Mouse (Mus musculus): Measurements from ENCODE around the gene Crip1.

Gene Crip1

DNA sequence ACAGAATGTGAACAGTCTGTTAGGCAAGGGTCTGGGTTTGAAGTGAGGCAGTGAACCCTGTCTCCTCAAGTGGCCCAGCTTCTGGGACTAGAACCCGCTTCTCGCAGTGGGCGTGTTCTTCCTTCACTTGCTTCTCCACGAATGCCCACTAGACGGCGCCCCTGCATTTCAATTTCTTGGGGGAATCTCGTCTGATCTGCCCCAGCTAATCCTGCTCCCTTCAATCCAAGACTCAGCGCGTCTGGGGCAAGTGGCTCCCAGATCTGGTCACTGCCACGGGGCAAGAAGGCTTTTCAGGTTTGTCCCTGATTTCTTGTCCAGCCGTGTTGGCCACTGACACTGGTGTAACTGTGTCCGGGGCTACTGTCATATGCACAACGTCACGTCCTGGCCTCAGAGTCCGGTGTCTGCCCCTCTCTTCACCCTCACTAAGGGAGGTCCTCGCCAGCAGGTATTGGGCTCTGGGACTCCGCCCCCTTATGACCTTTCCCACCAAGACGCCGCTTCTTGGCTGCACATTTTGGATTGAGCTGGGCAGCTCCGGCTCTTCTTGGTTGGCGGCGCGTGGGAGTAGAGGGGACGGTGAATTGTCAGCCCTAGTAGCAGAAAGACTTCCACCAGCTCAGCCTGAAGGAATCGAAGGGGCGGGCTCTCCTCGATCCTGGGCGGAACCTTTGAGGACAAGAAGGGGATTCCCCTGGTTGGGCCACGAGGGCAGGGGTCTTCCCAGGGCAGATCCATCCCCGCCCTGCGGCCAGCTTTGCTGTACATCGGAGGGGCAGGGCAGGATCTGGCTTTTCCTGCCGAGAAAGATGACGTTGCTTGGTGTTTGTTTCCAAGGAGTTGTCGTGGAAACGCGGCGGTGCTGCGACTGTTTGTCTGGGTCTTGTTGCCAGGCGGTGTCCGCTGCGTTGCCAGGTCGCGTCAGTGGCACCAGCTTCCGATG, at the start of gene Crip1:
Gene Crip1, plus strand, starts transcription at position 205 of the 946 bp plus-strand sequence.
- DNase-seq (ENCODE audit: extremely low spot score, low spot score), result peak; percentile 83

DNA sequence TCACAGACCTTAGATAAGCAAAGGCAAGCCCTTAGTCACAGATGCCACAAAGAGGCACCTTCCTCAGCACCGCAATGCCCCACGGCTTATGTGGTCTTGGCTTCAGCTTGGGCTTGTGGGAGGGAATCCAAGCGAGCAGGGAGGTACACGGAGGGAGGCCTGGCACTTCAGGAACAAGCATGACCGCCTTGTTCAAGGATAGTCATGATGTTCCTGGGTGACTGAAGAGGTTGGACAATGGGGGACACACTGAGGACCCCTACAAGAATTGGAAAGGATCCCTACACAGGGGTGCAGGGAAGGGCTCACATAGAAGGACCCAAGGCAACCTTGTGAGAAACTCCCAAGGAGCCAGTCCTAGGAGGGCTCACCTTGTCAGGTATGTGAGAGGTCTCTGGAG, 49.1 kb upstream of the Crip1 start:
- no peak for DNase-seq (ENCODE audit: extremely low spot score, low spot score)

DNA sequence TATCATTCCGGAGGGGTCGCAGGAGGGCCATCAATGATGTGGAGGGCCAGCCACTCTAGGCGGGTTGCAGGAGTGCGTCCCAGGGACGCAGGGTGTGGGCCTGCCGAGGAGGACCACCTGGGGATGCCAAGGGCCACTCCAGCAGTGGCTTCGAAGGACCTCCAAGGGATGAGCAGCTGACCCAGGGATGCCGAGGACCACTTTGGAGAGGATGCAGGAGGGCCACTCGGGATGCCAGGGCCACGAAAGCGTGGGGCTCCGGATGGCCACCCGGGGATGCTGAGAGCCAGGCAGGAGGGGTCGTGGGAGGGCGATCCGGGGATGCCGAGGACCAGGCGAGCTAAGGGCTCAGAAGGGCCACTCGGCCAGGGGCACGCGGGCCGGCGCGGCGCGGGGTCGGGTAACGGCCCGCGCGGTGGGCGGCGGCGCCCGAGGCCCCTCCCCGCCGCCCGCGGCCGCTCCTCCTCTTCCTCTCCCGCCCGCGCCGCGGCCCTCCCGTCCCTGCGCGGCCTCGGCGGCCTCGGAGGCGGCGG, 48.3 kb upstream of the Crip1 start, which contains the start of gene Mta1:
Gene Mta1, plus strand, starts transcription at position 530 of the 533 bp plus-strand sequence.
- peak; percentile 79 for DNase-seq (ENCODE audit: extremely low spot score, low spot score)

DNA sequence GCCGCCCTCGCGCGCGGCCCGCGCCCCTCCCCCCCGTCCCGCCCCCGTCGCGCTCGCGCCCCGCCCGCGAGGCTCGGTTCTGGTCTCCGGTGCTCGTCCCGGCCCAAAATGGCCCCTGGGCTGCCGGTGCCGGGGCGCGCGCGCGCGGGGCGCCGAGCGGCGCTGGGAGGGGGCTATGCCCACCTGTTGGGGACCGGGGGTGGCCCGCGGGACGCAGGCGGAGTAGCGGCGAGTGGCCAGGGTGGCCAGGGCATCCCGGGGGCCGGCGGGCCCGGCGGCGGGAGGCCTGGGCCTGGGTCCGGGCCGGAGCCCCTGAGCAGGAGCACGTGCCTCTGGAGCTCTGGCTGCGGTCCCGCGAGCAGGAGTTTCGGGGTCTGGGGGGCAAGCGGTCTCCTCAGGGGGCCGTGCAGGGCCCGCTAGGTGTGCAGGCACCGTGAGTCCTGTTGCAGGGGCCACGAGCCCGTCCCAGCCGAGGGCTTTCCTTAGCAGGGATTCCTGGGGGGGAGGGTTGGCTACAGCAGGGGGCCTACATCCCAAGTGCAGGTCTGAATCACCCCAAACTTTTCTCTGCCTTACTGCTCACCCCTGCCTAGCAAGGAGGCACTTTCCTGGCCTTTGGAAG, 47.5 kb upstream of the Crip1 start:
- DNase-seq (ENCODE audit: extremely low spot score, low spot score), result peak; percentile 62

DNA sequence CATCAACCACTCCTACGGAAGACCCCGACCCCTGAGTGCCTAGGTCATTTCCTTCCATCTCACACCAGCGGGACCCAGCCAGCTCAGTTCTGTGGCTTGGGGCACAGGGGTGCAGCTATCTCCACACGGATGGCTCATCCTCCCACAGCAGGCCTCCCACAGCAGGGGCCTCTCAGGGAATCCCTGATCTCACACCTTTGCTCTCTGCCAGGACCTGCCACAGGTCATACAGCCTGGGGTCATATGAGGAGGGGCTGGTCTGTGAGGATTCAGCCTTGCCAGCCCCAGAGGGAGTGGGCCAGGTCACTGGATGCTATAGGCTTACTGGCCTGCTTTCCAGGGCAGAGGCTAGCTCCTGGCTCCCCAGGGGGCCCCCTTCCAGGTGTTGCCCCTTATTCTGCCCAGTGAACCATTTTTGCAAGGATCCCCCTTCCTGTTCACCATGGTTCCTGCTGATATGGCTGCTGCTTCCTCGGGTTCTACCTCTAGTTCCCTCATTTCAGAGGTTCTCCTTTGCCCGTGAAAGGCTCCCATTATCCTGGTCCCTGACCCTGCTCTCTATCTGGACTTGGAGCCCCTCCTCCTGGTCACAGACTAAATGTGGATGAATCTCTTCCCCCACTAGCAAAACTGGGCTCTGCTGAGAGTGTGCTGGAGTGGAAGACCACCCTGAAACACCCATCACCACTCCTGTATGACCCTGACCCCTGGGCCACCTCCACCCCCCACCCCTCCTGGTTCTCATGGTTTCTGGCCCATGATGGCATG, 46.5 kb upstream of the Crip1 start:
- no peak for DNase-seq (ENCODE audit: extremely low spot score, low spot score)

DNA sequence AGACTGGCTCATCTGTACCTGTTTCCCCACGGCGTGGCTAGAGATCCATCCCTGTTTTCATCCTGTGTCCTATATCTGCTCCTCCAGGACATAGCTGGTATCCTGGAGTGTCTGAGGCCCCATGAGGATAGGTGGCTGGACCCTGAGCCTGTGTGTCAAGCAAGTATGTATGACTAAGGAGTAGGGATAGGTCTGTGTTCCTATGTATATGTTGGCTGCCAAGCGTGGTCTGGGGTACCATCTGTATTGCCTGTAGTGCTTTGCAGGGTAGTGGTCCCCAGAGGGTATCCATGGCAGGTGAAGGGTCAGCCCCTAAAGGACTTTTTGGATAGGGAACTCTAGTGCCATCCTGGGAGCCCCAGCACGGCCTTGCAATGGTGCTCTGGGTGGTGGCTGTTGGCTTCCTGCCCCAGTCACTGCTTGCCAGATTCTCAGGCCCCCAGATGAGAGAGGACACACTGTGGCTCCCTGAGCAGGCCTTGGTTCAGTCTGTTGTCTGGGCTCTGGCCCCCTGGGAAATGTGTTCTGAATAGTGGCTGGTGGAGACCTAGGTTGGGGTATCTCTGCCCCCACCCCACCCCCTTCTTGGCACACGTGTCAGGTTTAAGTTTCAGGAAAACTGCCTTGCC, 45.6 kb upstream of the Crip1 start:
- DNase-seq (ENCODE audit: extremely low spot score, low spot score), result no peak

DNA sequence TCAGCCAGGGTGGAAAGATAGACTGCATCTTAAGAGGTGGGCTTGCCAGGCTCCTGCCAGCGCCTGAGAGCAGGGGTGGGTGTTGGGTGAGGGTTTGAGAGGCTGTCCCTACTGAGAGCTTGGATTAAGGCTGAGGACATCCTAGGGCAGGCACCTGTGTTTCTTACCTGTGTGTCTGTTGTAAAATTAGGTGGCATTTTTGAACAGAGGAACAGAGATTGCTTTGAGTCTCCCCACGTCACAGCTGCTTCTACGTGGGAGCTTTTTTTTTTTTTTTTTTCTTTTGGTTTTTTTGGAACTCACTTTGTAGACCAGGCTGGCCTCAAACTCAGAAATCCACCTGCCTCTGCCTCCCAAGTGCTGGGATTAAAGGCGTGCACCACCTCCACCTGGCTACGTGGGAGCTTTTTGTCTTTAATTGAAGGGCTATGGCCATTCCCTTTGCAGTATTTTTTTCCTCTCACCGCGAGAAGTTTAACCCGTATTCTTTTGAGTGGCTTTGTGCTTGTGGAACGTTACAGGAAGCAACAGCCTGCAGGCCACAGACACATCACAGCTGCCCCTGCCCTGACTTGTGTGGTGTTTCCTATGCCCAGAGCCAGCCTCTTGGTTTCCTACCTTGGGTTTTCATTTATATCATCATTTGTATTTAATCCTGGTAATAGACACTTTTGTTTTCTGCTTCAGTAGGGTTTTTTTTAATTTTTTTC, 44.7 kb upstream of the Crip1 start:
- DNase-seq (ENCODE audit: extremely low spot score, low spot score), result no peak

DNA sequence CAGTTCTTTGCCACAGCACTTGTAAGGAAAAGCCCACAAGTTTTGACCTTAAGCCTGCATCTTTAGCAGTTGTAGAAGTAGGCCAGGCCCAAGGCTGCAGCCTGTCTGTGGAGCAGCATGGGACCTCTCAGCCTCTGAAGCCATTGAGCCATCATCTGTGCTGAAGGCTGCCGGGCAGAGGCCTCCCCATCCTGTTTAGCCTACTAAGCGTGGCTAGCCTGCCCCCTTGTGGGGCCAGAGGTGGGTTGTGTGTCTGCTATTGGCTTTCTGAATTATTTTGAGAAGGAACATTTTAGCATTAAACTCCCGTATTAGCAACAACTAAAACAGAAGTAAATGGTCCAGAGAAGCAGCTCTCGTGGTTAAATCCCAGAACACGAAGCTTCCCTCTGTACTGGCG, 43.7 kb upstream of the Crip1 start:
- DNase-seq (ENCODE audit: extremely low spot score, low spot score), result peak; percentile 42

DNA sequence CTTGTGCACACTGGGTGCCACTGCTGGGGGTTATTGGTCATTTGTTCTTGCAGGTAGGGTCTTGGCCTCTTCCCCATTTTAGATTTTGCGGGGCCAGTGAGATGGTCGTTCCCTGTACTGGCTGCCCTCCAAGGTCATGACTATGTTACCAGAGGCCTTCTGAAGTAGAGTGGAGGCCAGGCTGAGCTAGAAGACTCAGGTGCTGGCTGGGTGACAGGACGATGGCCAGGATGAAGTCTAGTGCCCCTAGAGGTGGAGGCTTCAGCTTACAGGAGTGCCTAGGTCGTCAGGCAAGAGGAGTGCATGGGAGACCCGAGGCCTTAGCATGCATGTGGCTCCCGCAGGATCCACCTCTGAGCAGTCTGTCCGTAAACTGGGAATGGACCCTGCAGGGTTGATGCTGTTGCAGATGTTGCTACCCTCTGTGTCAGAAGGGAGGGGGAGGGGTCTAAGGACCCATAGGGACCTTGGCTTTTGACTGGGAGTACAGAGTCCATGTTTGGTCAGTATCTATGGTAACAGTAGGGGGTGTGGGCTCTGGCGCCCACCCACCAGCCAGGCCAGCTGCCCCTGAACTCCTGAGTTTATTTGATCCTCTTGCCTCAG, 42.2 kb upstream of the Crip1 start:
- DNase-seq (ENCODE audit: extremely low spot score, low spot score), result no peak

DNA sequence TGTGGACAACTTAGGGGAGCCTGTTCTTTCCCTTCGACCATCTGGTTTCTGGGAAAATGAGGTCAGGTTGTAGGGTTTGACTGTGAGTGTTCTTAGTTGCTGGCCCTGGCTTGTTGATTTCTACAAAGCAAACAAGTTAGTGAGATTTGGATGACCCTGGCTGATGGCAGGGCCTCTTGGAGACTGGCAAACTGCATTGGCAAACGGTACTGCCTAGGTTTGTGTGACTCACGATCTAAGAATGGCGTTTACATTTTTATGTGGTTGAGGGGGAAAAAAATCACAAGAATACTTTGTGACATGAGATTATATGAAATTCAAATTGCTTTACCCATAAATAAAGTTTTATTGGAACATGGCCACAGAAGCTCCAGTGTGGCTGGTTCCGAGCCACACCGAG, 39.7 kb upstream of the Crip1 start:
- no peak for DNase-seq (ENCODE audit: extremely low spot score, low spot score)

DNA sequence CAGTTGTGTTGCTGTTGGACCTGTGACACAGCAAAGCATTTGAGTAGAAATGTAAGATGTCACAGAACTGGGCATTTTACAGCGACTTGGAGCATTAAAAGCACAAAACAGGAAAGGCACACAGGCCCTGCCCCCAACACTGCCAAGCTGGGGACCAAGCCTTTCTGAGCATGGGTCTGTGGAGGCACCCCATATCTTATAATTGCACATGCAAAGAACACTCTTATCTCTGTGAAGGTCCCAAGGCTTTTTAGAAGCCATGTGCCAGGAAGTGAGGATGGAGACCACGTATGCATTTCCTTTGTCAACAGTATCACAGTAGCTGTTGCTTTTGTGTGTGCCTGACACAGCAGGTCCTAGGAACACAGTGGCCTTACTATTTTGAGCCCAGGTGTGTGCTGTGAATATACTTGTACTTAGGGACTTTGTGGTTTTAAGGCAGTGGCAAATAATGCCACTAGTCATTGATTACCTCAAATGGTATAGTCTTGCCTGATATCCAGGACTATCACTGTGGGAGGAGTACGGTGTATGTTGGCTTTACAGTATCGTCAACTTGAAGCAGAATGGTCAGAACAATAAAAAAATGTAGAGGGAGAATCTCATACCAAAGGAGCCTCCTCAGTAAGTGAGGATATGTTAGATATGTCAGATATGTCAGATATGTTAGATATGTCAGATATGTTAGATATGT, 38.5 kb upstream of the Crip1 start:
- no peak for DNase-seq (ENCODE audit: extremely low spot score, low spot score)

DNA sequence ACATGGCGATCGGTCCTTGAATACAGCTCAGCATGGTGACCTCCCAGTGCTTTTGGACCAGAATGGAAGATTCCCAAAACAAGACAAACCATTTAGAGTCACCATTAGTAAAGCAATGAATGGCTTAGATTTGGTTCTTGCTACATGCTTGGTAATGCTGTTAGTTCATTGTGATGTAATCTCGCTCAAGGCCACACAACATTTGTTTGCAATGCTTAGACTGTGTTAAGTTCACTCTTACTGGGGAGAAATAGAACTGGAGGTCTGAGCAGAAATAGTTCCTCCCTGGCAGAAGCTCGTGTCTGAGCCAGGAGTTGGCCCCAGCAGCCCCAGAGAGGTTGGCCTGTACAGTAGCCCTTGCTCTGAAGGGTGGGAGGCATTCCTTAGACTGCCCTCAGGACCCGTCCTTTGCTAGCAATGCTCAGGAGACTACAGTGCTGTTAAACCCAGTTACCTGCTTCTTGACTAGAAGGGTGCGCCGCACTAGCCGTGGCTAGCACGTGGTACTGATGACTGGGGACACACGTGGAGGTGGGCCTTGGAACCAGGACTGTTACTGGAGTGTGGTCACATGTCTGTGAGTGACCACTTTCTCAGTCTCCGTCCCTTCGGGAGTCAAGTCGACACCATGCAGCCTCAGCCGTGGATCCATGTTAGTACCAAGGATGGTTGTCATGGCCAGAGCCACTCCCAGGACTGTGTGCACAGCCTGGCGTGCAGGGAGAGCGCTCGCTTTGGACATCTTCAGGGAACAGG, 37.4 kb upstream of the Crip1 start:
- no peak for DNase-seq (ENCODE audit: extremely low spot score, low spot score)

DNA sequence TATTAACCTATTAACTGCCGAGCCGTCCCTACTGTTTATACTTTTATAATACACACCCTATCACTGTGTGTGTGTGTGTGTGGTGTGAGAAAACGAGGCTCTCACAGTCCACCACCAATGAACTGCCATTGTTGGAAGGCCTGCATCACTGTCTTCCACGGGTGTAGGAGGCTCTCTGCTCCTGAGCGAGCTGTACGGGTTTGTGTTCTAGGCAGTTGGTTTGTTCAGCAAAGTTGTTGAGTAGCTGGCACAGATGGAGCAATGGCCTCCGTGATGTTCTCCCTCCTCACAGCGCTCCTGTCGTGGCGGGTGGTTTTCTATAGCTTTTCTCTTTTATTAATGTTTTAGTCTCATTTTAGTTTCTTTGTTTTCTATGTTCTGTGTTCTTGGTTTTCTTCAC, 36.3 kb upstream of the Crip1 start:
- no peak for DNase-seq (ENCODE audit: extremely low spot score, low spot score)

DNA sequence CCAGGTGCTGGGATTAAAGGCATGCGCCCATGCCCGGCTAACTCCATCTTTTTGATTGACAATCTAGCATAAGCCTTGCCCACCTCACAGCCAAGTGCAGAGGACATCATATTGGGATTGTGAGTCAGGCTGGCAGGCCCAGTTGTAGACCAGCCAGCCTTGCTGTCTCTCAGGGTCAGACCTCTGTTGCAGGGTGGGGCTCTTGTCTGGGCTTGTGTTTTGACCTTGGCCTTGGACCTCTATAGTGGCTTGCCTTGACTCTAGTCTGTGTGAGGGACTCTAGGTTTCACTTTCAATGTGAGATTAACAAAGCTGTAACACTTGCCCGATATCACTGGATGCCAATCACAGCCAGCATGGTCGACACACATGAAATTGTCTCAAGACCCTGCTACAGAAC, 32.0 kb upstream of the Crip1 start:
- no peak for DNase-seq (ENCODE audit: extremely low spot score, low spot score)

DNA sequence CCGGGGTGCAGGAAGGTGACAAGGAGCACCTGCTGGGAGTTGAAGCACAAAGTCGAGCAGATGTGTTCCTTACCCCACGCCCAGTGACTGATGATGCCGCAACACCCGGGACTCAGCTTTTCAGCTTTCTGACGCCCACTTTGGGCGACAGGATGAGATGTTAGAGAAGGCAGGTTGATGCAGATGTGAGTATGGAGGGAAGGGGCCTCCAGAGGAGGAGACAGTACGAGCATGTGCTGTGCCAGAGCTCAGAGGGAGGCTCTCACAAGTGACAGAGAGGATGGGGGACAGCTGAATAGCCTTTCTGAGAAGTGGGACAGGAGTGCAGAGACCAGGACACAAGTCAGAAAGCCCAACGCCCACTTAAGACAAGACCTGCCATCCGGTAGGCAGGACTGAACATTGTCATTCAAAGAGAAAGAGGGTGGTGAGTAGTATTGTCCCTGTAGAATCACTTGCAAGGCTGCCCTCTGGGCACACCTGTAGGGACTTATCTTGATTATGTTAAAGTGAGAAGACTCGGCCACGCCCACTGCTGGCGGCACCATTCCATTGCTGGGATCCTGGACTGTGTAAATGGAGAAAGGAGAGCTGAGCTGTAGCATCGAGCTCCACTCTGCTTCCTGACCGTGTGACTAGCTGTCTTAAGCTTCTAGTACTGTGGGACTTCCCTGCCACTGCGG, 31.1 kb upstream of the Crip1 start:
- no peak for DNase-seq (ENCODE audit: extremely low spot score, low spot score)

DNA sequence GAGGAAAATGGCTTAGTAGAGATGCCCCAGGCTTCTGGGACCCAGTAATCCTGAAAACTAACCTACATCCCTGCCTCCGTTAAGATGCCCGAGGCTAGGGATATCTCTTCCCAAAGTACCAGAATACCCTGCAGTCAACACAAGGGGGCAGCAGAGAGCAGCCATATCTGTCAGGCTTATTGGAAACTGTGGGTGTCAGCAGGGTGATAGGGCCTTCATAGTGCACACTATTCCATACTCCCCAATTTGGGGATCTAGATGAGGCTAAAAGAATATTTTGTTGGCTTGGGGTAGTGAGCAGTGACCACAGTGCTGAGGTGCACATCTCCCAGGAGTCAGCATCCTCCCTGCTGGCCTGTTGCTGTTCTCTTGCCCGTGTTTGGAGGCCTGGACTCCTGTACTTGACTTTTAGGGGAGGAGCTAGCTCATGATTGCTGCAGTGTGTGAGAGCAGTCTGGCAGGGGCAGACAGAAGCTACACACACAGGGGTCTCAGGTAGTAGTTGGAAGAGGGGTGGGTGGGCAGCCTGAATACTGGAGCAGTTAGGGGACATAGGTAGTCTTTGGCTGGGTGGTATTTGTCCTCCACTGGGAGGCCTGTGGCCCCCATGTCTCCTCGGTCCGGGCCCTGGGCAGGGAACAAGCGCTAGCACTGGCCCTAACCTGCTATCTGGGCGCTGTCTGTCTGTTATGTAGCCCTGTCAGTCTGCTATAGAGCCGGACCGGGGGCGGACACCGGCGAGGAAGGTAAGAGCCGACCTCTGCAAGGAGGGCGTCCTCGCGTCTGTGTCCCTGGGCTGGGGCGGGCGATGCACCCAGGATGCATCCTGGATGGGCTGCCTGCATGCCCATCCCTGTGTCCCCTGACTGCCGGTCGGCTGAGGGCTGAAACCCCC, 26.4 kb upstream of the Crip1 start:
- peak; percentile 80 for DNase-seq (ENCODE audit: extremely low spot score, low spot score)

DNA sequence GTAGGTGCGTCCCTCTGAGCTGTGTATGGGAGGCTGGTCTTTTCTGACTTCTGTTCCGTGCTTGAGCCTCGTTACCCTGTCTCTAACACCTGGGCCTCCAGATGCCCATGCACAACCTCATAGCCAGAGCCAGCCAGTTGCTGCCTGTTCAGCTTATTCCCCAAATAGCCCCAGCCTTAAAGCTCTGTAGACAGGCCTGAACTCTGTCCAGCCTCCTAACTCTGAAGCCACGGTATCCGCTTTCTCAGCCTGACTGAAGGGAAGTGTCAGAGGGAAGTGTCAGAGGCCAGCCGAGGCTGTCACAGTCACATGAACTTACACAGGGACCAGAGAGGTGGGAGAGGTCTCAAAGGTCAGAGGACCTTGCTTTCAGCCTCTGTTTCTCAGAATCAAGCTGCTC, 21.4 kb upstream of the Crip1 start:
- DNase-seq (ENCODE audit: extremely low spot score, low spot score), result no peak
